Mouse (Mus musculus) MEL (cell line): ENCODE results near the gene Vav2. TPM values are rescaled to one million over a fixed set of nuclear protein-coding genes. Genes with fewer than 3 reads are reported as not detected.

Experiments
- DNase-seq: peaks from one replicate; pipeline ENCODE4 v3.0.0; 2011; ENCODE audit warnings: low read depth, low spot score
- H3K27ac ChIP-seq: 2 replicates; pipeline ENCODE4 v1.5.1; 2012; ENCODE audit warnings: low read depth, mild to moderate bottlenecking, control low read depth, low read length, moderate library complexity; ENCODE audit not compliant: control insufficient read depth
- H3K27me3 ChIP-seq, 2 experiments: fragments of 150-350 bp in 1 of 2; sonication (generic) in 1 of 2; 2 replicates each; pipeline ENCODE4 v1.6.1; 2012; ENCODE audit warnings: low read length in 2 of 2, mild to moderate bottlenecking in 2 of 2, improper control_type of control experiment in 1 of 2, moderate library complexity in 1 of 2; ENCODE audit not compliant: insufficient read depth in 2 of 2, control insufficient read depth in 1 of 2
- H3K36me3 ChIP-seq, 2 experiments: 2 replicates each; pipeline ENCODE4 v1.6.1; 2012 to 2014; ENCODE audit warnings: low read length in 2 of 2, improper control_type of control experiment in 1 of 2, inconsistent platforms in 1 of 2, mild to moderate bottlenecking in 1 of 2; ENCODE audit not compliant: insufficient read depth in 2 of 2, control insufficient read depth in 1 of 2
- H3K4me1 ChIP-seq, 2 experiments: fragments of 150-350 bp in 1 of 2; sonication (generic) in 1 of 2; 2 replicates each; pipeline ENCODE4 v1.6.1; 2012; ENCODE audit warnings: low read length in 2 of 2, improper control_type of control experiment in 1 of 2, mild to moderate bottlenecking in 1 of 2; ENCODE audit not compliant: insufficient read depth in 2 of 2, control insufficient read depth in 1 of 2
- H3K4me3 ChIP-seq, 2 experiments: fragments of 150-350 bp in 1 of 2; sonication (generic) in 1 of 2; 2 replicates each; pipeline ENCODE4 v1.5.1; 2012; ENCODE audit warnings: low read depth in 2 of 2, low read length in 2 of 2, mild to moderate bottlenecking in 2 of 2, moderate library complexity in 2 of 2, control low read depth in 1 of 2, improper control_type of control experiment in 1 of 2; ENCODE audit not compliant: control insufficient read depth in 1 of 2, insufficient read depth in 1 of 2
- H3K79me2 ChIP-seq: 2 replicates; pipeline ENCODE4 v1.6.1; 2012; ENCODE audit warnings: mild to moderate bottlenecking, low read length, moderate library complexity; ENCODE audit not compliant: control insufficient read depth, poor library complexity, insufficient read depth
- H3K9ac ChIP-seq: 2 replicates; pipeline ENCODE4 v1.6.1; 2012; ENCODE audit warnings: low read depth, mild to moderate bottlenecking, control low read depth, low read length, moderate library complexity; ENCODE audit not compliant: control insufficient read depth, poor library complexity, severe bottlenecking
- H3K9me3 ChIP-seq: fragments of 150-350 bp; sonication (generic); replicated peaks from 2 replicates; pipeline ENCODE4 v1.6.1; 2012; ENCODE audit warnings: mild to moderate bottlenecking, low read length, improper control_type of control experiment, moderate library complexity; ENCODE audit not compliant: insufficient read depth
- BHLHE40 ChIP-seq: IDR thresholded peaks from 2 replicates; pipeline ENCODE4 v1.6.1; 2012; ENCODE audit warnings: low read depth, mild to moderate bottlenecking, inconsistent platforms, low read length, improper control_type of control experiment, borderline replicate concordance
- CHD1 ChIP-seq: IDR thresholded peaks from 2 replicates; pipeline ENCODE4 v1.6.1; 2012; ENCODE audit warnings: low read depth, mild to moderate bottlenecking, inconsistent platforms, low read length, improper control_type of control experiment
- CHD2 ChIP-seq: IDR thresholded peaks from 2 replicates; pipeline ENCODE4 v1.6.1; 2011; ENCODE audit warnings: low read length, improper control_type of control experiment
- CTCF ChIP-seq, 3 experiments: IDR thresholded peaks in 2 of 3; conservative IDR thresholded peaks in 1 of 3; 2 replicates each; pipeline ENCODE4 v1.5.1; 2011 to 2012; ENCODE audit warnings: low read length in 3 of 3, low read depth in 2 of 3, mild to moderate bottlenecking in 2 of 3, improper control_type of control experiment in 1 of 3, inconsistent platforms in 1 of 3, mixed read lengths in 1 of 3, moderate library complexity in 1 of 3; ENCODE audit not compliant: control insufficient read depth in 1 of 3, insufficient read depth in 1 of 3, poor library complexity in 1 of 3, severe bottlenecking in 1 of 3
- E2F4 ChIP-seq: IDR thresholded peaks from 2 replicates; pipeline ENCODE4 v1.6.1; 2011; ENCODE audit warnings: low read depth, low read length, improper control_type of control experiment, borderline replicate concordance
- ELF1 ChIP-seq: IDR thresholded peaks from 2 replicates; pipeline ENCODE4 v1.6.1; 2014; ENCODE audit warnings: low read depth, mild to moderate bottlenecking, inconsistent platforms, low read length, improper control_type of control experiment, moderate library complexity
- EP300 ChIP-seq, 2 experiments: IDR thresholded peaks; 2 replicates each; pipeline ENCODE4 v1.6.1; 2011; ENCODE audit warnings: improper control_type of control experiment in 2 of 2, low read length in 2 of 2, low read depth in 1 of 2, mild to moderate bottlenecking in 1 of 2
- ETS1 ChIP-seq: IDR thresholded peaks from 2 replicates; pipeline ENCODE4 v1.6.1; 2012; ENCODE audit warnings: low read depth, mild to moderate bottlenecking, inconsistent platforms, low read length, improper control_type of control experiment, moderate library complexity
- GABPA ChIP-seq: IDR thresholded peaks from 2 replicates; pipeline ENCODE4 v1.6.1; 2012; ENCODE audit warnings: low read depth, mild to moderate bottlenecking, inconsistent platforms, low read length, improper control_type of control experiment, moderate library complexity
- GATA1 ChIP-seq: IDR thresholded peaks from 2 replicates; pipeline ENCODE4 v1.6.1; 2011; ENCODE audit warnings: low read depth, low read length, improper control_type of control experiment
- HCFC1 ChIP-seq: IDR thresholded peaks from 2 replicates; pipeline ENCODE4 v1.6.1; 2012; ENCODE audit warnings: low read depth, mild to moderate bottlenecking, inconsistent platforms, low read length, improper control_type of control experiment, moderate library complexity
- JUND ChIP-seq: IDR thresholded peaks from 2 replicates; pipeline ENCODE4 v1.6.1; 2011; ENCODE audit warnings: low read depth, mild to moderate bottlenecking, improper control_type of control experiment, low read length
- KAT2A ChIP-seq: conservative IDR thresholded peaks from 2 replicates; pipeline ENCODE4 v1.6.1; 2012; ENCODE audit warnings: low read depth, low read length, improper control_type of control experiment, inconsistent platforms
- MAFK ChIP-seq: IDR thresholded peaks from 2 replicates; pipeline ENCODE4 v1.6.1; 2011; ENCODE audit warnings: low read depth, mild to moderate bottlenecking, low read length, improper control_type of control experiment, borderline replicate concordance
- MAX ChIP-seq: IDR thresholded peaks from 2 replicates; pipeline ENCODE4 v1.6.1; 2011; ENCODE audit warnings: low read length, improper control_type of control experiment
- MAZ ChIP-seq: IDR thresholded peaks from 2 replicates; pipeline ENCODE4 v1.6.1; 2012; ENCODE audit warnings: low read depth, mild to moderate bottlenecking, inconsistent platforms, low read length, improper control_type of control experiment
- MEF2A ChIP-seq: IDR thresholded peaks from 2 replicates; pipeline ENCODE4 v1.6.1; 2014; ENCODE audit warnings: low read depth, mild to moderate bottlenecking, inconsistent platforms, low read length, improper control_type of control experiment; ENCODE audit not compliant: poor library complexity, insufficient replicate concordance, severe bottlenecking; ENCODE audit errors: extremely low read depth
- MXI1 ChIP-seq: IDR thresholded peaks from 2 replicates; pipeline ENCODE4 v1.6.1; 2011; ENCODE audit warnings: mild to moderate bottlenecking, low read depth, low read length, improper control_type of control experiment
- MYB ChIP-seq: IDR thresholded peaks from 2 replicates; pipeline ENCODE4 v1.6.1; 2011; ENCODE audit warnings: mild to moderate bottlenecking, low read depth, low read length, improper control_type of control experiment
- MYC ChIP-seq: IDR thresholded peaks from 2 replicates; pipeline ENCODE4 v1.6.1; 2011; ENCODE audit warnings: low read depth, mild to moderate bottlenecking, low read length, improper control_type of control experiment, moderate library complexity
- NELFE ChIP-seq: IDR thresholded peaks from 2 replicates; pipeline ENCODE4 v1.6.1; 2011; ENCODE audit warnings: low read depth, low read length, improper control_type of control experiment
- NRF1 ChIP-seq: IDR thresholded peaks from 2 replicates; pipeline ENCODE4 v1.6.1; 2014; ENCODE audit warnings: low read depth, mild to moderate bottlenecking, inconsistent platforms, low read length, improper control_type of control experiment, moderate library complexity; ENCODE audit not compliant: poor library complexity, insufficient read depth, severe bottlenecking
- POLR2A ChIP-seq, 2 experiments: IDR thresholded peaks; 2 replicates each; pipeline ENCODE4 v1.6.1; 2011 to 2012; ENCODE audit warnings: low read length in 2 of 2, mild to moderate bottlenecking in 2 of 2, control low read depth in 1 of 2, improper control_type of control experiment in 1 of 2, low read depth in 1 of 2, moderate library complexity in 1 of 2; ENCODE audit not compliant: control insufficient read depth in 1 of 2, insufficient read depth in 1 of 2, poor library complexity in 1 of 2
- POLR2AphosphoS2 ChIP-seq: IDR thresholded peaks from 2 replicates; pipeline ENCODE4 v1.6.1; 2011; ENCODE audit warnings: low read length, improper control_type of control experiment
- POLR2AphosphoS5 ChIP-seq: IDR thresholded peaks from 2 replicates; pipeline ENCODE4 v1.6.1; 2012; ENCODE audit warnings: low read depth, borderline replicate concordance, mild to moderate bottlenecking, inconsistent platforms, low read length, moderate library complexity, mixed read lengths
- RAD21 ChIP-seq: IDR thresholded peaks from 2 replicates; pipeline ENCODE4 v1.6.1; 2011; ENCODE audit warnings: mild to moderate bottlenecking, low read depth, low read length, improper control_type of control experiment
- RCOR1 ChIP-seq: IDR thresholded peaks from 2 replicates; pipeline ENCODE4 v1.6.1; 2012; ENCODE audit warnings: low read depth, mild to moderate bottlenecking, inconsistent platforms, low read length, improper control_type of control experiment
- SIN3A ChIP-seq: IDR thresholded peaks from 2 replicates; pipeline ENCODE4 v1.6.1; 2012; ENCODE audit warnings: low read length, improper control_type of control experiment, inconsistent platforms
- SMC3 ChIP-seq: IDR thresholded peaks from 2 replicates; pipeline ENCODE4 v1.6.1; 2011; ENCODE audit warnings: low read depth, low read length, improper control_type of control experiment
- TAL1 ChIP-seq: IDR thresholded peaks from 2 replicates; pipeline ENCODE4 v1.6.1; 2012; ENCODE audit warnings: mild to moderate bottlenecking, inconsistent platforms, low read length, moderate library complexity, mixed read lengths
- TCF12 ChIP-seq: IDR thresholded peaks from 2 replicates; pipeline ENCODE4 v1.6.1; 2014; ENCODE audit warnings: low read depth, mild to moderate bottlenecking, inconsistent platforms, low read length, improper control_type of control experiment, moderate library complexity
- UBTF ChIP-seq: IDR thresholded peaks from 2 replicates; pipeline ENCODE4 v1.6.1; 2012; ENCODE audit warnings: low read depth, mild to moderate bottlenecking, inconsistent platforms, low read length, improper control_type of control experiment, moderate library complexity, borderline replicate concordance; ENCODE audit not compliant: insufficient read depth
- USF1 ChIP-seq: IDR thresholded peaks from 2 replicates; pipeline ENCODE4 v1.6.1; 2014; ENCODE audit warnings: low read depth, mild to moderate bottlenecking, inconsistent platforms, low read length, improper control_type of control experiment, moderate library complexity
- USF2 ChIP-seq, 2 experiments: IDR thresholded peaks; 2 replicates each; pipeline ENCODE4 v1.6.1; 2011 to 2012; ENCODE audit warnings: improper control_type of control experiment in 2 of 2, low read length in 2 of 2, borderline replicate concordance in 1 of 2, inconsistent platforms in 1 of 2, low read depth in 1 of 2, mild to moderate bottlenecking in 1 of 2; ENCODE audit not compliant: insufficient read depth in 1 of 2
- ZC3H11A ChIP-seq: IDR thresholded peaks from 2 replicates; pipeline ENCODE4 v1.6.1; 2012; ENCODE audit warnings: low read depth, mild to moderate bottlenecking, inconsistent platforms, low read length, improper control_type of control experiment
- ZKSCAN1 ChIP-seq: IDR thresholded peaks from 2 replicates; pipeline ENCODE4 v1.6.1; 2012; ENCODE audit warnings: low read depth, mild to moderate bottlenecking, inconsistent platforms, low read length, improper control_type of control experiment, moderate library complexity
- ZMIZ1 ChIP-seq: IDR thresholded peaks from 2 replicates; pipeline ENCODE4 v1.6.1; 2012; ENCODE audit warnings: low read depth, mild to moderate bottlenecking, inconsistent platforms, low read length, improper control_type of control experiment, moderate library complexity
- ZNF384 ChIP-seq: IDR thresholded peaks from 2 replicates; pipeline ENCODE4 v1.6.1; 2012; ENCODE audit warnings: low read depth, mild to moderate bottlenecking, inconsistent platforms, low read length, improper control_type of control experiment
- polyA plus RNA-seq, 2 experiments: library from polyadenylated mRNA; stranded (reverse) in 1 of 2; unstranded in 1 of 2; fragments of >175 nt in 1 of 2; fragments of >200 nt in 1 of 2; gene quantifications; 2 replicates each; pipeline versions ENCODE4 v1.2.1 to v1.2.4; 2012; ENCODE audit warnings: low replicate concordance in 2 of 2, low read depth in 1 of 2; ENCODE audit not compliant: insufficient read length in 2 of 2, insufficient read depth in 1 of 2, missing spikeins in 1 of 2
- total RNA-seq: library from RNA; depleted of rRNA; stranded (reverse); fragments of 300-350 nt; gene quantifications from 2 replicates; pipeline ENCODE4 v1.2.3, GENCODE M21; 2012

The Vav2 gene
- total and polyA plus RNA-seq, 3 experiments = 8.8 to 15.9 TPM; not detected in 1

- no peaks in the 10 kb centered on the region for H3K9me3 ChIP-seq
- H3K79me2 ChIP-seq = no peaks in the 10 kb centered on the region
- no peak overlapping the region for H3K4me3 ChIP-seq
- peaks cover 2 to 19% of the 10 kb centered on the region in 2 experiments; a peak in 2 of 4 replicates for H3K4me1 ChIP-seq
- peak overlapping the region; percentile 45 for H3K9ac ChIP-seq
- H3K27ac ChIP-seq = peak overlapping the region; percentile 74
- peak; percentile 95 for DNase-seq
- no peaks in the 10 kb centered on the region for H3K27me3 ChIP-seq
- peaks cover 0 to 16% of the 10 kb centered on the region in 2 experiments; a peak in 2 of 4 replicates for H3K36me3 ChIP-seq
- peak; percentile 73 for TF ChIP-seq SIN3A
- TF ChIP-seq ZKSCAN1 = no peak
- no peak for TF ChIP-seq CHD2
- no peak for TF ChIP-seq RAD21
- no peak for TF ChIP-seq ZC3H11A
- no peak for TF ChIP-seq ZMIZ1
- no peak for TF ChIP-seq E2F4
- peak; percentile 57; the same call in 1 of the 2 replicates for TF ChIP-seq RCOR1
- no peak for TF ChIP-seq MYB
- TF ChIP-seq HCFC1 = no peak
- TF ChIP-seq MAX = 0 out of 2 replicates have a peak, but pooled peaks have one; percentile 38
- TF ChIP-seq KAT2A = no peak
- peak; percentile 58 to 89 for TF ChIP-seq EP300 (IDR thresholded peaks at IDR 0.05; ENCODE audit: low read depth in 1 of 2, low read length in 2 of 2)
- no peak for TF ChIP-seq TCF12
- TF ChIP-seq MYC = peak; percentile 86
- peak in 1 of 2 experiments; percentile 43; a peak in 1 of 4 replicates for TF ChIP-seq POLR2A (IDR thresholded peaks at IDR 0.05; ENCODE audit: control insufficient read depth in 1 of 2, insufficient read depth in 1 of 2, low read depth in 1 of 2, low read length in 2 of 2, poor library complexity in 1 of 2)
- peak; percentile 59; the same call in 1 of the 2 replicates for TF ChIP-seq ETS1
- TF ChIP-seq GABPA = no peak
- TF ChIP-seq TAL1 = peak; percentile 44
- TF ChIP-seq USF1 = no peak
- no peak for TF ChIP-seq MAZ
- no peak for TF ChIP-seq ELF1
- peak; percentile 80 for TF ChIP-seq GATA1
- TF ChIP-seq USF2 (IDR thresholded peaks at IDR 0.05; ENCODE audit: borderline replicate concordance in 1 of 2, insufficient read depth in 1 of 2, low read depth in 1 of 2, low read length in 2 of 2) = no peak
- TF ChIP-seq POLR2AphosphoS5 = no peak
- TF ChIP-seq POLR2AphosphoS2 = no peak
- TF ChIP-seq MAFK = no peak
- TF ChIP-seq UBTF = no peak
- no peak for TF ChIP-seq MEF2A
- TF ChIP-seq NRF1 = no peak
- TF ChIP-seq NELFE = no peak
- no peak for TF ChIP-seq BHLHE40
- TF ChIP-seq CTCF (IDR thresholded peaks at IDR 0.05 in 2 of 3, conservative IDR thresholded peaks at IDR 0.05 in 1 of 3; ENCODE audit: control insufficient read depth in 1 of 3, insufficient read depth in 1 of 3, low read depth in 2 of 3, low read length in 3 of 3, poor library complexity in 1 of 3, severe bottlenecking in 1 of 3) = no peak
- TF ChIP-seq JUND = peak; percentile 85
- TF ChIP-seq MXI1 = peak; percentile 60; the same call in 1 of the 2 replicates
- no peak for TF ChIP-seq CHD1
- no peak for TF ChIP-seq ZNF384
- no peak for TF ChIP-seq SMC3
Measured at GRCm38 (mm10) chr2:27232376-27232775, 194.5 kb downstream of the Vav2 start.
